In the genomic region with DNA sequence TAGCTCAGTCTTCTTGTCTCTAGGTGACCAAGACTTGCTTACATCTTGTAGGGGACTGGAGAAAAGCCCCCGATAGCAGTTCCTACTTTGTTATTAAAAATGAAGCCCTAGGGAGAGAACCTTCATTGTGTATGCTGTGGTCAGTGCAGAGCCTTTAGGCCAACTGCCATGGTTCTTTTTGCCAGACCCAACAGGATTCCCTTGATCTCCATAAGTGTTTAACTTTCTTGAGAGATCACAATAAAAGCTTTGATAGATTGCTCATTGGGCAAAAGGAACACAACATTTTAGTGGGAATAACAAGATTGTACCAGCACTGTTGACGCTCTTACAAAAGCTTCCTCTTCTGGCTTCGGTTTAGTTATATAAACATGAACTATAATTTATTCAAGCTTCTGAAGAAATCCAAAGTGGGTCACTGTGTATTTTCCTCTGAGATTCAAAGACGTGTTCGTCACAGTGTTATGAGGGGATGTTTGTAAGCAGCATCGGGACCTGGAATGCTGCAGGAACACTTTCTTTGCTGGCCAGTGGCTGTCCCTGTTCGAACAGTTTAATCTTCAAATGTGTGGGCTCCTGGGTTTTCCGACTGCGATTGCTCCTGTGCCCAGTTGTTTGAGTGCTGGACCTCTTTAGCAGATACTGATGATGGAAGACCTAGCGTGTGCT, we compare ENCODE assay signal across 21 mouse cellular contexts. TPM values are rescaled to one million over a fixed set of nuclear protein-coding genes. Genes with fewer than 3 reads are reported as not detected.
DNase-seq lines count a peak whose midpoint lies in the region; ATAC-seq and TF ChIP-seq lines count a peak whose summit lies in the region.
"Had no signal": no experiment of that assay in that cellular context is flagged by ENCODE, and none has a peak within 500 bp of the region (broad histone marks: within the 10 kb centered on the region; RNA-seq: fewer than 3 reads in every experiment).

No protein-coding gene starts in this region.

- TF ChIP-seq CTCF in layer of hippocampus, adult 2 months (conservative IDR thresholded peaks at IDR 0.05), result no peak
- no peak for TF ChIP-seq CTCF in midbrain, postnatal 0 days (IDR thresholded peaks at IDR 0.05)

- no peak for ATAC-seq in midbrain, postnatal 0 days (ENCODE audit: low FRiP score)
- ATAC-seq in midbrain, embryonic 15.5 days (replicated peaks), result no peak
- ATAC-seq: forebrain, embryonic 16.5 days; inflammation-experienced regulatory T-cells, adult 6 months; liver, postnatal 0 days; midbrain, embryonic 13.5 days had no signal

- H3K9ac ChIP-seq in midbrain, postnatal 0 days (replicated peaks; ENCODE audit: low read length, poor library complexity, severe bottlenecking), result no peak overlapping the region
- H3K9ac ChIP-seq in midbrain, embryonic 15.5 days, result no peak overlapping the region
- H3K9ac ChIP-seq: limb, embryonic 15.5 days; liver, postnatal 0 days; midbrain, embryonic 13.5 days; neural tube, embryonic 15.5 days had no signal

- H3K4me2 ChIP-seq in midbrain, postnatal 0 days (ENCODE audit: low read depth, low read length, poor library complexity, severe bottlenecking), result no peak overlapping the region
- no peak overlapping the region for H3K4me2 ChIP-seq in midbrain, embryonic 15.5 days
- H3K4me2 ChIP-seq: heart, embryonic 11.5 days; limb, embryonic 15.5 days; midbrain, embryonic 13.5 days; neural tube, embryonic 15.5 days had no signal

- 76% methylated on average over 10 of the region's 10 CpGs for WGBS in midbrain, postnatal 0 days
- 82% methylated on average over 10 of the region's 10 CpGs for WGBS in midbrain, embryonic 15.5 days

- H3K4me1 ChIP-seq in midbrain, postnatal 0 days (ENCODE audit: insufficient read depth, low read length), result no peaks in the 10 kb centered on the region
- H3K4me1 ChIP-seq in midbrain, embryonic 15.5 days, result no peaks in the 10 kb centered on the region
- H3K4me1 ChIP-seq: limb, embryonic 15.5 days; neural tube, embryonic 15.5 days had no signal

- H3K36me3 ChIP-seq in midbrain, postnatal 0 days (ENCODE audit: insufficient read depth, low read length), result no peaks in the 10 kb centered on the region
- H3K36me3 ChIP-seq in midbrain, embryonic 15.5 days (replicated peaks), result no peaks in the 10 kb centered on the region
- H3K36me3 ChIP-seq: limb, embryonic 15.5 days; midbrain, embryonic 13.5 days; neural tube, embryonic 15.5 days had no signal

- no peaks in the 10 kb centered on the region for H3K27me3 ChIP-seq in midbrain, postnatal 0 days (ENCODE audit: insufficient read depth, low read length)
- H3K27me3 ChIP-seq in midbrain, embryonic 15.5 days (replicated peaks), result no peaks in the 10 kb centered on the region
- H3K27me3 ChIP-seq: limb, embryonic 15.5 days; midbrain, embryonic 13.5 days; neural tube, embryonic 15.5 days had no signal

- DNase-seq in cerebellum, postnatal 10 days, result peak; percentile 6 to 7
- no peak for DNase-seq in cerebellum, adult 8-10 months
- DNase-seq in layer of hippocampus, adult 2 months (ENCODE audit: low spot score in 2 of 2), result no peak
- no peak for DNase-seq in layer of hippocampus, postnatal 36 days
- peak; percentile 40 for DNase-seq in midbrain, postnatal 0 days (ENCODE audit: low spot score)
- peak; percentile 23 for DNase-seq in telencephalon, adult 2 months (ENCODE audit: low read depth, low spot score)
- DNase-seq: B cell, adult 2 months; gastrocnemius, adult 2 months; heart, postnatal 10 days; kidney, adult 9 months; liver, postnatal 0 days; right cerebral cortex, postnatal 4 days had no signal

- no peak overlapping the region for H3K4me3 ChIP-seq in layer of hippocampus, adult 2 months
- no peak overlapping the region for H3K4me3 ChIP-seq in midbrain, postnatal 0 days (ENCODE audit: low read depth, low read length)
- no peak overlapping the region for H3K4me3 ChIP-seq in midbrain, embryonic 15.5 days
- H3K4me3 ChIP-seq: gastrocnemius, adult 2 months; limb, embryonic 15.5 days; midbrain, embryonic 13.5 days; myocyte; neural tube, embryonic 15.5 days had no signal

- no peaks in the 10 kb centered on the region for H3K9me3 ChIP-seq in midbrain, postnatal 0 days (ENCODE audit: low read length)
- no peaks in the 10 kb centered on the region for H3K9me3 ChIP-seq in midbrain, embryonic 15.5 days
- H3K9me3 ChIP-seq: limb, embryonic 15.5 days; midbrain, embryonic 13.5 days; neural tube, embryonic 15.5 days had no signal

- H3K27ac ChIP-seq in layer of hippocampus, adult 2 months, result peak overlapping the region; percentile 32; the same call in 1 of the 2 replicates
- no peak overlapping the region for H3K27ac ChIP-seq in midbrain, postnatal 0 days (ENCODE audit: low read depth, low read length)
- no peak overlapping the region for H3K27ac ChIP-seq in midbrain, embryonic 15.5 days
- H3K27ac ChIP-seq: gastrocnemius, adult 2 months; limb, embryonic 15.5 days; midbrain, embryonic 13.5 days; neural tube, embryonic 15.5 days had no signal

RNA-seq across cellular contexts. Expression of a gene that starts 54.7 kb away (rescaled TPM):
- total RNA-seq in layer of hippocampus, adult 2 months (2021), result 10 to 100 TPM; 10.5 to 10.6 TPM
- 10 to 100 TPM; 11.4 to 13.6 TPM for total RNA-seq in layer of hippocampus, postnatal 36 days (2021)
- total RNA-seq in midbrain, postnatal 0 days (2014; rRNA removed), result 20.3 and 29.1 TPM in 2 replicates
- polyA plus RNA-seq in midbrain, postnatal 0 days (2015; fragmentation: Nextera tagmentation; extraction: Ambion mirVana), result 15.6 and 19.3 TPM in 2 replicates
- 20.5 and 21.1 TPM in 2 replicates for polyA plus RNA-seq in midbrain, embryonic 15.5 days (2015; fragmentation: Nextera tagmentation; extraction: Ambion mirVana)
- total RNA-seq: granulocyte monocyte progenitor cell, adult 5-6 weeks had no signal

Comparison
In these comparisons a context has a peak if more than half of its experiments do, and no peak if none do; other contexts are left out.
1. DNase-seq: peak in cerebellum, postnatal 10 days (2 of 2), midbrain, postnatal 0 days (single experiment) and telencephalon, adult 2 months (single experiment); none in cerebellum, adult 8-10 months (single experiment), layer of hippocampus, adult 2 months (0 of 2) and layer of hippocampus, postnatal 36 days (0 of 2).